Mouse (Mus musculus) adrenal gland, adult 18-20 months (tissue): Measurements from ENCODE around the gene Fetub. TPM values are rescaled to one million over a fixed set of nuclear protein-coding genes. Genes with fewer than 3 reads are reported as not detected.
A peak's percentile ranks its signal among the peaks of the same experiment; 100 is the strongest.

Source experiments
- DNase-seq, 2 experiments: peaks; one replicate each; pipeline ENCODE4 v3.0.0; 2021 to 2022; ENCODE audit warnings: low spot score in 2 of 2
- long read RNA-seq, 2 experiments: library from polyadenylated mRNA; stranded (forward); transcript quantifications; one replicate each; pipeline ENCODE4 v2.0.0; 2021
- total RNA-seq, 2 experiments: library from RNA; stranded (reverse); gene quantifications; 1 replicate in 1 of 2; 2 replicates in 1 of 2; pipeline ENCODE4 v1.2.3; 2021

Gene Fetub
- total RNA-seq = 10 to 100 TPM in 1 of 2 experiments, 1 to 10 TPM in 1; 1.6 to 78.1 TPM
- long read RNA-seq, experiment 1 = 0 reads
- long read RNA-seq, experiment 2, partial matches to known transcripts = 0 of 5 reads
- long read RNA-seq, experiment 2, other reads (novel, unspliced or antisense) = 2 of 5 reads

GRCm38 (mm10) chr16:22918034-22918433, at the start of gene Fetub:
Fetub (plus strand) TSS chr16:22918334.
- DNase-seq = no peak

- no peak for DNase-seq
Observed at GRCm38 (mm10) chr16:22872397-22872796, 45.7 kb upstream of the Fetub start.

- no peak for DNase-seq
Observed at GRCm38 (mm10) chr16:22873369-22873768, 44.8 kb upstream of the Fetub start.

- DNase-seq = peak; percentile 37 to 38
Observed at GRCm38 (mm10) chr16:22876218-22877043, 41.7 kb upstream of the Fetub start.

GRCm38 (mm10) chr16:22877660-22878390, 40.3 kb upstream of the Fetub start:
- DNase-seq = no peak

- DNase-seq = no peak
Observed at GRCm38 (mm10) chr16:22878716-22879115, 39.4 kb upstream of the Fetub start.

- no peak for DNase-seq
Observed at GRCm38 (mm10) chr16:22879945-22880595, 38.1 kb upstream of the Fetub start.

- DNase-seq = no peak
Observed at GRCm38 (mm10) chr16:22880900-22881299, 37.2 kb upstream of the Fetub start.

- peak in 1 of 2 experiments; percentile 35 for DNase-seq
Observed at GRCm38 (mm10) chr16:22881487-22881886, 36.6 kb upstream of the Fetub start.

GRCm38 (mm10) chr16:22883441-22883840, 34.7 kb upstream of the Fetub start:
- no peak for DNase-seq

GRCm38 (mm10) chr16:22885356-22885755, 32.8 kb upstream of the Fetub start:
- DNase-seq = no peak

- peak in 1 of 2 experiments; percentile 27 for DNase-seq
Observed at GRCm38 (mm10) chr16:22886726-22887125, 31.4 kb upstream of the Fetub start.

GRCm38 (mm10) chr16:22888835-22889234, 29.3 kb upstream of the Fetub start:
- no peak for DNase-seq

GRCm38 (mm10) chr16:22889716-22890115, 28.4 kb upstream of the Fetub start:
- no peak for DNase-seq

GRCm38 (mm10) chr16:22890683-22891510, 27.2 kb upstream of the Fetub start, which contains the start of gene Ahsg:
Ahsg (plus strand) TSS chr16:22891277.
- no peak for DNase-seq

GRCm38 (mm10) chr16:22891733-22892154, 26.4 kb upstream of the Fetub start:
- DNase-seq = no peak

GRCm38 (mm10) chr16:22894095-22894494, 24.0 kb upstream of the Fetub start:
- DNase-seq = no peak

GRCm38 (mm10) chr16:22896618-22897017, 21.5 kb upstream of the Fetub start:
- no peak for DNase-seq

- no peak for DNase-seq
Observed at GRCm38 (mm10) chr16:22899346-22899745, 18.8 kb upstream of the Fetub start.

- DNase-seq = no peak
Observed at GRCm38 (mm10) chr16:22899866-22900570, 18.1 kb upstream of the Fetub start.
